Mouse (Mus musculus) stomach, embryonic 16.5 days (tissue): ENCODE data around the gene Hspb6. TPM values are rescaled to one million over a fixed set of nuclear protein-coding genes. Genes with fewer than 3 reads are reported as not detected.

Experiments used
- ATAC-seq: fragments of 200-750 bp; cut with Nextera tagmentation; 2 replicates; pipeline ENCODE4 v1.8.0; 2017; ENCODE audit warnings: moderate number of reproducible peaks, moderate TSS enrichment; ENCODE audit not compliant: insufficient read depth, low FRiP score
- H3K27ac ChIP-seq: fragments of 300-500 bp; sonication (generic); 2 replicates; pipeline ENCODE4 v1.5.1; 2014; ENCODE audit warnings: low read length
- H3K27me3 ChIP-seq: fragments of 300-500 bp; sonication (generic); 2 replicates; pipeline ENCODE4 v1.6.1; 2014; ENCODE audit warnings: low read length, control low read depth, mixed read lengths; ENCODE audit not compliant: control insufficient read depth, insufficient read depth
- H3K36me3 ChIP-seq: fragments of 300-500 bp; sonication (generic); 2 replicates; pipeline ENCODE4 v1.6.1; 2014; ENCODE audit warnings: low read length; ENCODE audit not compliant: control insufficient read depth, insufficient read depth
- H3K4me1 ChIP-seq: fragments of 300-500 bp; sonication (generic); 2 replicates; pipeline ENCODE4 v1.6.1; 2014; ENCODE audit warnings: low read length, control low read depth, mixed read lengths; ENCODE audit not compliant: control insufficient read depth, insufficient read depth
- H3K4me2 ChIP-seq: fragments of 300-500 bp; sonication (generic); 2 replicates; pipeline ENCODE4 v1.6.1; 2014; ENCODE audit warnings: low read depth, low read length, mixed read lengths
- H3K4me3 ChIP-seq: fragments of 300-500 bp; sonication (generic); replicated peaks from 2 replicates; pipeline ENCODE4 v1.5.1; 2014; ENCODE audit warnings: mild to moderate bottlenecking, low read length
- H3K9ac ChIP-seq: fragments of 300-500 bp; sonication (generic); 2 replicates; pipeline ENCODE4 v1.6.1; 2014; ENCODE audit warnings: low read length
- H3K9me3 ChIP-seq: fragments of 300-500 bp; sonication (generic); replicated peaks from 2 replicates; pipeline ENCODE4 v1.6.1; 2016; ENCODE audit warnings: low read length, control low read depth; ENCODE audit not compliant: control insufficient read depth
- WGBS: fragments of 180-500 bp; shearing (Covaris S2); extraction: QIAGEN DNeasy Blood & Tissue Kit; methylation state at CpG from one replicate; pipeline ENCODE4 v1.1.7; 2014; 5-methylcytosine and 5-hydroxymethylcytosine counted together
- polyA plus RNA-seq: library from polyadenylated mRNA; unstranded; fragments of >200 nt; fragmentation: Nextera tagmentation; extraction: Ambion mirVana; gene quantifications from 2 replicates; pipeline ENCODE4 v1.2.1, GENCODE M21; 2015

The Hspb6 gene
- polyA plus RNA-seq, 1 experiment from 2014 or later: 69.8 TPM

DNA sequence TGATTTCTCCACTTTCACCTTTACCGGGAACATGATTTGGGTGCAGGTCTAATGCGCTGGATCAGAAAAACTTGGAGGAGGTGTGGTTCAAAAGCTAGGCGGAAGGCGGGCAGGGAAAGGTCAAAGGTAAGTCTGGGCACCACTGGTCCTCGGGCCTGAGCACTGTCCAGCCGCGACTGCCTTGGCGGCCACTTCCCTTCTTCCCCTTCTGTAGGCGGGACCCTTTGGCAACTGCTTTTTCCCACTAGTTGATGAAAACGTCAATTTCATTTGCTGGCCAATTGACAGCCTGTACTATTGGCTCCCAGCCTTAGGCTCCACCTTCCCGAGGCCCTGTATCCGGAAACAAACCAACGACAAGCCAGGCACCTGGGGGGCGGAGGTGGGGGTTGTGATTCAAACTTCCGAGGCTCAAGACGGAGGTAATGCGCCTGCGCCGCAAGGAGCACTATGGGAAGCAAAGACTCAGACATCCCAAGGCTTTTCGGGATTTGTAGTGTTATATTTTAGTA, 7.5 kb downstream of the Hspb6 start, which contains the start of gene Lin37:
TSS of gene Lin37 (minus strand) at position 396 of the 512 bp plus-strand sequence.
- under 1% methylated on average over 20 of the region's 20 CpGs for WGBS
- peaks cover 8% of the 10 kb centered on the region; the same call in 1 of the 2 replicates for H3K36me3 ChIP-seq

DNA sequence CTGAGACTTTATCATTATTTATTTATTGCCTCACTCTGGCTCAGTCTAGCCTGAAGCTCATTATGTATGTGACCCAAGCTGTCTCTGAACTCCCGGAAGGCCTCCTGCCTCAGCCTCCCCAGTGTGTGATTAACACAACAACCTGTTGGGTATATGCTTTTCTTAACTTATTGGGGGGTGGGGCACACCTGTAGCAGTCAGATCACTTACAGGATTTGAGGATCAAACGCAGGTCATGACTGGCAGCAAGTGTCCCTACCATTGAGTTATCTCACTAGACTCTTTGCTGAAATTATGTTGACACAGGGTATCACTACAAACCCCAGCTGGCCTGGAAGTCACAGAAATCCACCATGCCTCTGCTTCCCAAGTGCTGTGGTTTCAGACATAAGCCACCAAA, 8.3 kb downstream of the Hspb6 start:
- Histone ChIP-seq H3K4me2 (peak overlapping the region; percentile 97; the same call in 1 of the 2 replicates), H3K4me1 (peaks cover 17% of the 10 kb centered on the region), H3K36me3 (peaks cover 8% of the 10 kb centered on the region; the same call in 1 of the 2 replicates), H3K9ac (no peak overlapping the region), H3K27me3 (no peaks in the 10 kb centered on the region), H3K9me3 (no peaks in the 10 kb centered on the region), H3K4me3 (no peak overlapping the region), H3K27ac (no peak overlapping the region; the same call in 1 of the 2 replicates)
- no peak for ATAC-seq
- 67% methylated on average over 2 of the region's 2 CpGs for WGBS

More for the DNA sequence above, 7.5 kb downstream of the Hspb6 start, which contains the start of gene Lin37:
- Histone ChIP-seq H3K27me3 (no peaks in the 10 kb centered on the region), H3K4me1 (peaks cover 17% of the 10 kb centered on the region), H3K27ac (peak within 1 kb of the TSS; percentile 79), H3K9me3 (no peaks in the 10 kb centered on the region), H3K4me3 (peak within 1 kb of the TSS; percentile 60), H3K4me2 (peak within 1 kb of the TSS; percentile 97), H3K9ac (peak within 1 kb of the TSS; percentile 74)
- peak; percentile 88 for ATAC-seq

DNA sequence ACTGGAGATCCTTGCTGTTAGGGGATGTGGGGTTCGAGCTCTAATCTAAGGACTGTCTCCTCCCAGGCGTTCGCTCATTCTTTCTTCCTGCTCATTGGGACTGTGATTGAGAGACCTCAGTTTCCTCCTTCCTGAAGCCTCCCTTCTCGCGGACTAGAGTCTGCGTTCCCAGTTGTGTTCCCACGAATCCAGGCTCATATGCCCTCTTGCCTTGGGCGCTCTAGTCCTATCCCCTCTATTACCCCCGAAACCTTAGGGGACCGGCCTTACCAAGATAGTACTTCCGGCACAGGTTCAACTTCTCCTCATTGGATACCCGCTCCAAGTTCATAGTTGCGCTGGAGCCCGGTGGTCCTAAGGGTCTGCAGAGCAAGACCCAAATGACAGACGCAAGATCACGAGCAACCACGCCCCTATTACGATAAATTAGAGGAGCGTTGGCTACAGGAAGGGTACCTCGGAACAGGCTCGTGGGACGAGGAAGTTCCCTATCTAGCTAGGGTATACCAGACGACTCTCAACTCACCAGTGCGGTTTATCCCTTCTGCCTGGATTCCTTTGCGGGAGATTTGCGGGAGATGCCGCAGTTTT, 10.6 kb downstream of the Hspb6 start:
- H3K4me1 ChIP-seq: peaks cover 17% of the 10 kb centered on the region
- peak overlapping the region; percentile 78 for H3K9ac ChIP-seq
- no peak for ATAC-seq
- H3K4me2 ChIP-seq: peak overlapping the region; percentile 68
- peaks cover 9% of the 10 kb centered on the region; the same call in 1 of the 2 replicates for H3K36me3 ChIP-seq
- WGBS: under 1% methylated on average over 27 of the region's 27 CpGs
- peak overlapping the region; percentile 97 for H3K27ac ChIP-seq
- H3K4me3 ChIP-seq: peak overlapping the region; percentile 70
- no peaks in the 10 kb centered on the region for H3K27me3 ChIP-seq
- H3K9me3 ChIP-seq: no peaks in the 10 kb centered on the region

DNA sequence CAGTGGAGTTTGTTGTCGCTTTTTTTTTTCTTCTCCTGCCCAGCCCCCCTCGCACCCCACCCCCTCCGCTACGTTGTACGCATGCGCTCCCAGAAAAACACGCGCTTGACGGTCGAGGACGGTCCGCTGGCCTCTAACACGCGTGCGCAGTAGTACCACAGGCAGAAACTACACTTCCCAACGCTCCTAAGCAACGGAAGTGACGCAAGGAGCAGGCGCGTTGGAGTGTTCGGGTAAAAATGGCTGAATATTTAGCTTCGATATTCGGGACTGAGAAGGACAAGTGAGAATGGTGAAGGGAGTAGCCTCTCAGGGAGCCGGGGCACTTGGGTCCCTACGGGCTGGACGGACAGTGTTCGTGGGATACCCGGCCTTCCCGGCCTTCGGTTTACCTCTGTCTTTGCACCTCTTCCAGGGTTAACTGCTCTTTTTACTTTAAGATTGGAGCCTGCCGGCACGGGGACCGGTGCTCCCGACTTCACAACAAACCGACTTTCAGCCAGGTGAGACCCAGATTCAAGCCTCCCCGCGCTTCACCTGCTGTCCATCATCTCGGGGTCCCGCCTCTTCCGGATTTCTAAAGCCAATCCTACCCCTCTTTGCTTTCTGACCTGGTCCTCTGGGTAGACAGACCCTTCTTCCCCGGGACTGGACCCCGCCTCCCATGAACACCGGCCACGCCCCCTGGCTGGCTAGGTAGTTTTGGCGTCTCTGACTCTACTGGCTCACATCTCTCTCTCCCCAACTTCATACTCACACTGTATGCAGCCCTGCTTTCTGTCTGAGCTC, 11.3 kb downstream of the Hspb6 start, which contains the start of the genes U2af1l4, Gm49396 and Psenen:
TSS of gene U2af1l4 (plus strand) at position 185 of the 789 bp plus-strand sequence.
TSS of gene Gm49396 (plus strand) at position 228 of the 789 bp plus-strand sequence.
TSS of gene Psenen (minus strand) at position 511 of the 789 bp plus-strand sequence.
- H3K4me1 ChIP-seq: peaks cover 13% of the 10 kb centered on the region
- H3K27me3 ChIP-seq: no peaks in the 10 kb centered on the region
- H3K4me3 ChIP-seq: peak within 1 kb of the TSS; percentile 70
- no peaks in the 10 kb centered on the region for H3K9me3 ChIP-seq
- H3K9ac ChIP-seq: peak within 1 kb of the TSS; percentile 82
- H3K27ac ChIP-seq: peak within 1 kb of the TSS; percentile 97
- under 1% methylated on average over 45 of the region's 45 CpGs for WGBS
- peaks cover 12% of the 10 kb centered on the region; the same call in 1 of the 2 replicates for H3K36me3 ChIP-seq
- peak; percentile 88 for ATAC-seq
- peak within 1 kb of the TSS; percentile 68 for H3K4me2 ChIP-seq

DNA sequence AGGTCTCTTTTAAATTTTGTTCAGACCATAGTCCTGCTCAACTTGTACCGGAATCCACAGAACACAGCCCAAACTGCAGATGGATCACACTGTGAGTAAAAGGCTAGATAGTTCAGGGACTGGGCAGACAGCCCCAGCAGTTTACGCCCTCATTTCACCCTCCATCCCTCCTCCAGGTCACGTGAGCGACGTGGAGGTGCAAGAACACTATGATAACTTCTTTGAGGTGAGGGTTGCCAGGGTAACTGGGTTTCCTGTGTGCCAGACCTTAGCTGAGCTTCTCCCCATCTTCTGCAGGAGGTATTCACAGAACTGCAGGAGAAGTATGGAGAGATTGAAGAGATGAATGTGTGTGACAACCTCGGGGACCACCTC, 11.9 kb downstream of the Hspb6 start:
- 14% methylated on average over 6 of the region's 6 CpGs for WGBS
- Histone ChIP-seq H3K9ac (peak overlapping the region; percentile 82), H3K4me2 (peak overlapping the region; percentile 57), H3K4me3 (peak overlapping the region; percentile 70), H3K4me1 (peaks cover 7% of the 10 kb centered on the region), H3K27ac (peak overlapping the region; percentile 97), H3K9me3 (no peaks in the 10 kb centered on the region), H3K36me3 (peaks cover 15% of the 10 kb centered on the region; the same call in 1 of the 2 replicates), H3K27me3 (no peaks in the 10 kb centered on the region)
- no peak for ATAC-seq

DNA sequence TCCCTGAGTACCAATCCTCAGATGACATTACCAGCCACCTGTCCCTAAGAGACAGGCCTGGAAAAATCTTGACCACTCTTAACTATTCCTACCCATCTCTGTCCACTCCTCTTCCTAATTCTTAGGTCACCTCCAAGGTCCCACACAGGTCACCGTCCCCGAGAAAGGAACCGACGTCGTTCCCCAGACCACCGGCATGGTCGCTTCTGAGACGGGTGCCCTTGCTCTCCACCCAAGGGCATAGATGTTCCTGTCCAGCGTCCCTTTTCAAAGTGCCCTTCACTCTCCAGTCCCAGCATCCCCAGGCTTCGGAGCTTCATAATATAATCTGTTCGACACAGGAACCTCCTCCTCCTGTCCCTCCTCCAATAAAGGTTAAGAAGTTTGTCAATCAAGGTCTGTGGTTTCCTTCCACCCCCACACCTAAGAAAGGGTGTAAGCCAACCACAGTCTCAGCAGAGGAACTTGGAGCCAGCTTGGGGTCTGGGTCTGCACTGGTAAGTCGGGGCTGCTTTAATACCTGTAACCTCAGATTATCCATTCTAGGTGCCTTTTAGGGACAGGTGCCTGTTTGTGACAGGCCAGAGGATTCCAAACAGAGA, 13.1 kb downstream of the Hspb6 start, which contains the start of gene Igflr1:
TSS of gene Igflr1 (plus strand) at position 458 of the 602 bp plus-strand sequence.
- Histone ChIP-seq H3K36me3 (peaks cover 27% of the 10 kb centered on the region), H3K9me3 (no peaks in the 10 kb centered on the region), H3K4me3 (no peak within 1 kb of the TSS), H3K4me2 (no peak within 1 kb of the TSS), H3K9ac (no peak within 1 kb of the TSS), H3K27me3 (no peaks in the 10 kb centered on the region), H3K27ac (no peak within 1 kb of the TSS), H3K4me1 (peaks cover 6% of the 10 kb centered on the region; the same call in 1 of the 2 replicates)
- WGBS: 92% methylated on average over 12 of the region's 12 CpGs
- ATAC-seq: no peak

DNA sequence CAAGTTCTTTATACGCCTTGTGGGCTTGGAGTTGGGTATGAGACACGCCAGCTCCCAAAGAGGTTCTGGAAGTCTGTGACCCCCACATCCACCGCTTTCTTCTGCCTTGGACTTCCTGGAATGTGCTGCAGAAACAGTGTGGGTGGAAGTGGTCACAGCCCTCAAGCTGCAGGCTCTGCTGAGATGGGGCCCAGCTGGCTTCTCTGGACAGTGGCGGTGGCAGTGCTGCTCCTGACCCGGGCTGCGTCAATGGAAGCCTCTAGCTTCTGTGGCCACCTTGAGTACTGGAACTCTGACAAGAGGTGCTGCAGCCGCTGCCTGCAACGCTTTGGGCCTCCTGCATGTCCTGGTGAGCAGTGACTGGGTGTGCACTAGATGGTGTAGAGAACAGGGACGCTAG, 14.1 kb downstream of the Hspb6 start:
- H3K27me3 ChIP-seq: no peaks in the 10 kb centered on the region
- H3K4me3 ChIP-seq: no peak overlapping the region
- WGBS: 80% methylated on average over 9 of the region's 9 CpGs
- no peak overlapping the region for H3K4me2 ChIP-seq
- no peak for ATAC-seq
- no peaks in the 10 kb centered on the region for H3K9me3 ChIP-seq
- peaks cover 30% of the 10 kb centered on the region for H3K36me3 ChIP-seq
- H3K4me1 ChIP-seq: peaks cover 6% of the 10 kb centered on the region; the same call in 1 of the 2 replicates
- H3K27ac ChIP-seq: no peak overlapping the region
- H3K9ac ChIP-seq: no peak overlapping the region

DNA sequence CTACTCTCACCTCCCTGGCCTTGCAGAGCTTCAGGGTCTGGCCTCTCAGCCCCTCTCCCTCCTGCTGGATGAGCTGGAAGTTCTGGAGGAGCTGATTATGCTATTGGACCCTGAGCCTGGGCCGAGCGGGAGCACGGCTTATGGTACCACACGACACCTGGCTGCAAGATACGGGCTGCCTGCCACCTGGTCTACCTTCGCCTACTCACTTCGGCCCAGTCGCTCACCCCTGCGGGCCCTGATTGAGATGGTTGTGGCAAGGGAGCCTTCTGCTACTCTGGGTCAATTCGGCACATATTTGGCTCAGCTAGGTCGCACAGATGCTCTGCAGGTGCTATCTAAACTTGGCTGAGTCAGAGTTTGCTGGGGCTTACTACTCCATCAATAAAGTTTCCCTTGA, 15.6 kb downstream of the Hspb6 start:
- H3K27me3 ChIP-seq: no peaks in the 10 kb centered on the region
- H3K36me3 ChIP-seq: peaks cover 30% of the 10 kb centered on the region
- no peaks in the 10 kb centered on the region for H3K9me3 ChIP-seq
- peaks cover 3% of the 10 kb centered on the region; the same call in 1 of the 2 replicates for H3K4me1 ChIP-seq
- H3K4me3 ChIP-seq: no peak overlapping the region
- 84% methylated on average over 11 of the region's 11 CpGs for WGBS
- no peak overlapping the region for H3K9ac ChIP-seq
- H3K27ac ChIP-seq: no peak overlapping the region
- ATAC-seq: no peak
- no peak overlapping the region for H3K4me2 ChIP-seq
